Mouse (Mus musculus) kidney, adult 2 months (tissue): ENCODE results near the gene 1700028K03Rik.

Experiments used
- CTCF ChIP-seq: fragments of 200-500 bp; conservative IDR thresholded peaks from 2 replicates; pipeline ENCODE4 v1.5.1; 2011; ENCODE audit warnings: low read depth, mild to moderate bottlenecking, control low read depth, low read length, moderate library complexity, mixed read lengths; ENCODE audit not compliant: insufficient read depth, insufficient read length
- POLR2A ChIP-seq: fragments of 200-500 bp; IDR thresholded peaks from one replicate; pipeline ENCODE4 v1.6.1; 2011; ENCODE audit warnings: low read depth, low read length, control low read depth

- TF ChIP-seq CTCF (no peak), POLR2A (no peak)
These were observed 27.2 kb upstream of the 1700028K03Rik start, which contains the start of gene Gm42669 for GRCm38 (mm10) chr5:107507321-107507720.
